Mouse (Mus musculus): Measurements from ENCODE around the gene Sipa1l3.

GRCm38 (mm10) chr7:29494854-29495253 lies 23.6 kb downstream of the Sipa1l3 start:
- no peak for TF ChIP-seq CTCF (IDR thresholded peaks at IDR 0.05; ENCODE audit: low read depth, low read length)
- TF ChIP-seq EP300 (IDR thresholded peaks at IDR 0.05; ENCODE audit: insufficient read depth, low read depth, low read length), result no peak
- no peak for TF ChIP-seq POLR2A (IDR thresholded peaks at IDR 0.05; ENCODE audit: insufficient read depth, low read length)
